Mouse (Mus musculus): Measurements from ENCODE around the gene Slc16a2.

GRCm38 (mm10) chrX:103819253-103819652 is 2.5 kb downstream of the Slc16a2 start:
- TF ChIP-seq CTCF (IDR thresholded peaks at IDR 0.05; ENCODE audit: borderline replicate concordance, insufficient read depth, low read depth, low read length) (no peak), POLR2A (IDR thresholded peaks at IDR 0.05; ENCODE audit: borderline replicate concordance, insufficient read depth, low read length) (no peak)

Data from cerebellum, adult 2 months (tissue).